Mouse (Mus musculus) embryonic facial prominence, embryonic 15.5 days (tissue): Measurements from ENCODE around the gene Malsu1. TPM values are rescaled to one million over a fixed set of nuclear protein-coding genes. Genes with fewer than 3 reads are reported as not detected.

ENCODE experiments used
- ATAC-seq: fragments of 200-750 bp; cut with Nextera tagmentation; 2 replicates; pipeline ENCODE4 v1.8.0; 2017; ENCODE audit warnings: low read depth, moderate TSS enrichment; ENCODE audit not compliant: insufficient number of reproducible peaks, low FRiP score, low TSS enrichment
- H3K27ac ChIP-seq: fragments of 300-500 bp; sonication (generic); replicated peaks from 2 replicates; pipeline ENCODE4 v1.5.1; 2015; ENCODE audit warnings: mild to moderate bottlenecking, inconsistent platforms
- H3K27me3 ChIP-seq: fragments of 300-500 bp; sonication (generic); 2 replicates; pipeline ENCODE4 v1.6.1; 2015; ENCODE audit warnings: inconsistent platforms
- H3K36me3 ChIP-seq: fragments of 300-500 bp; sonication (generic); 2 replicates; pipeline ENCODE4 v1.6.1; 2015; ENCODE audit warnings: mild to moderate bottlenecking, inconsistent platforms
- H3K4me1 ChIP-seq: fragments of 300-500 bp; sonication (generic); 2 replicates; pipeline ENCODE4 v1.6.1; 2015; ENCODE audit warnings: inconsistent platforms
- H3K4me2 ChIP-seq: fragments of 300-500 bp; sonication (generic); replicated peaks from 2 replicates; pipeline ENCODE4 v1.6.1; 2015; ENCODE audit warnings: mild to moderate bottlenecking, inconsistent platforms
- H3K4me3 ChIP-seq: fragments of 300-500 bp; sonication (generic); replicated peaks from 2 replicates; pipeline ENCODE4 v1.5.1; 2015; ENCODE audit warnings: mild to moderate bottlenecking, inconsistent platforms
- H3K9ac ChIP-seq: fragments of 300-500 bp; sonication (generic); 2 replicates; pipeline ENCODE4 v1.6.1; 2015; ENCODE audit warnings: inconsistent platforms
- H3K9me3 ChIP-seq: fragments of 300-500 bp; sonication (generic); replicated peaks from 2 replicates; pipeline ENCODE4 v1.6.1; 2016; ENCODE audit warnings: inconsistent platforms
- WGBS: fragments of 180-500 bp; shearing (Covaris S2); methylation state at CpG from one replicate; pipeline ENCODE4 v1.1.7; 2015; 5-methylcytosine and 5-hydroxymethylcytosine counted together
- polyA plus RNA-seq: library from polyadenylated mRNA; unstranded; fragments of >200 nt; fragmentation: Nextera tagmentation; extraction: Ambion mirVana; gene quantifications from 2 replicates; pipeline ENCODE4 v1.2.1, GENCODE M21; 2015

Malsu1 gene
- polyA plus RNA-seq, 1 experiment from 2014 or later, result 58.3 TPM

GRCm38 (mm10) chr6:49046502-49046901 lies 27.1 kb upstream of the Malsu1 start:
- Histone ChIP-seq H3K27ac (no peak overlapping the region), H3K4me1 (no peaks in the 10 kb centered on the region), H3K4me3 (no peak overlapping the region), H3K27me3 (no peaks in the 10 kb centered on the region), H3K9me3 (no peaks in the 10 kb centered on the region), H3K36me3 (no peaks in the 10 kb centered on the region), H3K4me2 (no peak overlapping the region), H3K9ac (no peak overlapping the region)
- ATAC-seq, result no peak
- 65% methylated on average over 6 of the region's 6 CpGs for WGBS

GRCm38 (mm10) chr6:49046976-49047375 lies 26.6 kb upstream of the Malsu1 start:
- WGBS, result 64% methylated on average over 8 of the region's 8 CpGs
- no peak overlapping the region for H3K4me3 ChIP-seq
- no peaks in the 10 kb centered on the region for H3K36me3 ChIP-seq
- no peak overlapping the region for H3K4me2 ChIP-seq
- H3K9ac ChIP-seq, result no peak overlapping the region
- H3K27me3 ChIP-seq, result no peaks in the 10 kb centered on the region
- ATAC-seq, result no peak
- no peak overlapping the region for H3K27ac ChIP-seq
- no peaks in the 10 kb centered on the region for H3K9me3 ChIP-seq
- no peaks in the 10 kb centered on the region for H3K4me1 ChIP-seq

GRCm38 (mm10) chr6:49047848-49048247 lies 25.7 kb upstream of the Malsu1 start:
- Histone ChIP-seq H3K4me1 (no peaks in the 10 kb centered on the region), H3K36me3 (no peaks in the 10 kb centered on the region), H3K4me3 (no peak overlapping the region), H3K9ac (no peak overlapping the region), H3K27me3 (no peaks in the 10 kb centered on the region), H3K27ac (no peak overlapping the region), H3K4me2 (no peak overlapping the region), H3K9me3 (no peaks in the 10 kb centered on the region)
- 72% methylated on average over 10 of the region's 10 CpGs for WGBS
- ATAC-seq, result no peak

GRCm38 (mm10) chr6:49048395-49048794 lies 25.2 kb upstream of the Malsu1 start:
- no peaks in the 10 kb centered on the region for H3K36me3 ChIP-seq
- no peak overlapping the region for H3K9ac ChIP-seq
- no peak overlapping the region for H3K4me3 ChIP-seq
- H3K4me2 ChIP-seq, result no peak overlapping the region
- H3K4me1 ChIP-seq, result no peaks in the 10 kb centered on the region
- ATAC-seq, result no peak
- H3K27me3 ChIP-seq, result no peaks in the 10 kb centered on the region
- no peaks in the 10 kb centered on the region for H3K9me3 ChIP-seq
- 81% methylated on average over 10 of the region's 10 CpGs for WGBS
- H3K27ac ChIP-seq, result no peak overlapping the region

GRCm38 (mm10) chr6:49050677-49051410 lies 22.8 kb upstream of the Malsu1 start:
- Histone ChIP-seq H3K9me3 (no peaks in the 10 kb centered on the region), H3K4me2 (no peak overlapping the region), H3K4me1 (no peaks in the 10 kb centered on the region), H3K9ac (no peak overlapping the region), H3K27me3 (no peaks in the 10 kb centered on the region), H3K27ac (no peak overlapping the region), H3K36me3 (no peaks in the 10 kb centered on the region), H3K4me3 (no peak overlapping the region)
- WGBS, result 69% methylated on average over 11 of the region's 11 CpGs
- ATAC-seq, result no peak

- H3K4me1 ChIP-seq, result no peaks in the 10 kb centered on the region
- no peaks in the 10 kb centered on the region for H3K36me3 ChIP-seq
- no peak overlapping the region for H3K4me3 ChIP-seq
- H3K9me3 ChIP-seq, result no peaks in the 10 kb centered on the region
- no peak for ATAC-seq
- no peak overlapping the region for H3K4me2 ChIP-seq
- no peaks in the 10 kb centered on the region for H3K27me3 ChIP-seq
- 69% methylated on average over 5 of the region's 5 CpGs for WGBS
- no peak overlapping the region for H3K9ac ChIP-seq
- H3K27ac ChIP-seq, result no peak overlapping the region
These were observed 21.4 kb upstream of the Malsu1 start for GRCm38 (mm10) chr6:49052191-49052590.

GRCm38 (mm10) chr6:49055256-49055733 lies 18.3 kb upstream of the Malsu1 start:
- Histone ChIP-seq H3K4me2 (no peak overlapping the region), H3K4me1 (no peaks in the 10 kb centered on the region), H3K4me3 (no peak overlapping the region), H3K36me3 (no peaks in the 10 kb centered on the region), H3K27me3 (no peaks in the 10 kb centered on the region), H3K9me3 (no peaks in the 10 kb centered on the region), H3K9ac (no peak overlapping the region), H3K27ac (no peak overlapping the region)
- 13% methylated on average over 7 of the region's 7 CpGs for WGBS
- ATAC-seq, result no peak

GRCm38 (mm10) chr6:49056009-49056408 lies 17.6 kb upstream of the Malsu1 start:
- Histone ChIP-seq H3K9ac (no peak overlapping the region), H3K27ac (no peak overlapping the region), H3K4me3 (no peak overlapping the region), H3K36me3 (no peaks in the 10 kb centered on the region), H3K4me1 (no peaks in the 10 kb centered on the region), H3K9me3 (no peaks in the 10 kb centered on the region), H3K4me2 (no peak overlapping the region), H3K27me3 (no peaks in the 10 kb centered on the region)
- ATAC-seq, result no peak
- 76% methylated on average over 9 of the region's 9 CpGs for WGBS

GRCm38 (mm10) chr6:49057053-49058021 lies 16.3 kb upstream of the Malsu1 start:
- Histone ChIP-seq H3K4me2 (no peak overlapping the region), H3K36me3 (no peaks in the 10 kb centered on the region), H3K9me3 (no peaks in the 10 kb centered on the region), H3K27me3 (no peaks in the 10 kb centered on the region), H3K9ac (no peak overlapping the region), H3K27ac (no peak overlapping the region), H3K4me1 (no peaks in the 10 kb centered on the region), H3K4me3 (no peak overlapping the region)
- ATAC-seq, result no peak; the same call in 1 of the 2 replicates
- WGBS, result 41% methylated on average over 8 of the region's 8 CpGs

GRCm38 (mm10) chr6:49068361-49068760 lies 5.2 kb upstream of the Malsu1 start:
- Histone ChIP-seq H3K9ac (no peak overlapping the region), H3K4me2 (no peak overlapping the region), H3K27ac (no peak overlapping the region), H3K4me1 (0 out of 2 replicates have a peak, but pooled peaks cover 4% of the 10 kb centered on the region), H3K9me3 (no peaks in the 10 kb centered on the region), H3K4me3 (no peak overlapping the region), H3K36me3 (no peaks in the 10 kb centered on the region), H3K27me3 (no peaks in the 10 kb centered on the region)
- WGBS, result 46% methylated on average over 3 of the region's 4 CpGs
- ATAC-seq, result no peak

GRCm38 (mm10) chr6:49074117-49074490 lies 509 bp downstream of the Malsu1 start:
- ATAC-seq, result no peak
- Histone ChIP-seq H3K27ac (peak overlapping the region; percentile 70), H3K4me2 (peak overlapping the region; percentile 60), H3K4me1 (peaks cover 11% of the 10 kb centered on the region), H3K9me3 (no peaks in the 10 kb centered on the region), H3K4me3 (peak overlapping the region; percentile 73), H3K36me3 (no peaks in the 10 kb centered on the region), H3K27me3 (no peaks in the 10 kb centered on the region), H3K9ac (peak overlapping the region; percentile 76)
- WGBS, result under 1% methylated on average over 19 of the region's 19 CpGs
